Mouse (Mus musculus): ENCODE data around the gene C3ar1. TPM values are rescaled to one million over a fixed set of nuclear protein-coding genes. Genes with fewer than 3 reads are reported as not detected.

The C3ar1 gene
- total RNA-seq (2012; rRNA removed): 0.89 and 1.1 TPM in 2 replicates
- 1.4 and 1.6 TPM in 2 replicates for total RNA-seq (2014; rRNA removed)
- polyA plus RNA-seq (2012; ENCODE audit: insufficient read length, low read depth): 4.7 TPM in 2 replicates

- Histone ChIP-seq H3K27ac (ENCODE audit: insufficient read depth, low read depth) (no peak within 1 kb of the TSS), H3K4me2 (ENCODE audit: insufficient read depth, low read depth, poor library complexity, severe bottlenecking) (no peak within 1 kb of the TSS), H3K4me3 (replicated peaks in 1 of 3; ENCODE audit: low read depth in 2 of 3, low read length in 2 of 3, poor library complexity in 1 of 3) (peak within 1 kb of the TSS in 1 of 3 experiments; percentile 19), H3K79me2 (replicated peaks; ENCODE audit: control insufficient read depth, extremely low read depth, insufficient read depth, poor library complexity, severe bottlenecking) (no peaks in the 10 kb centered on the region), H3K4me1 (ENCODE audit: control insufficient read depth in 1 of 2, insufficient read depth in 2 of 2) (peaks cover 3 to 31% of the 10 kb centered on the region in 2 experiments; a peak in 3 of 4 replicates), H3K36me3 (replicated peaks in 1 of 2; ENCODE audit: control insufficient read depth in 1 of 2, insufficient read depth in 1 of 2, low read length in 1 of 2) (peaks cover 0 to 5% of the 10 kb centered on the region in 2 experiments), H3K27me3 (replicated peaks) (no peaks in the 10 kb centered on the region), H3K9ac (ENCODE audit: insufficient read depth, low read depth) (no peak within 1 kb of the TSS), H3K9me3 (replicated peaks; ENCODE audit: low read length) (peaks cover 6% of the 10 kb centered on the region)
- in situ Hi-C loops (cut with MboI; ENCODE audit: low pct_ligation_motif_present, low pct_unique_long_range_greater_than_20kb, low sequenced_read_pairs) (no loop called here), dilution Hi-C loops (cut with MboI; ENCODE audit: extremely low pct_ligation_motif_present, extremely low pct_unique_long_range_greater_than_20kb, low sequenced_read_pairs) (no loop called here)
- TF ChIP-seq MYC (IDR thresholded peaks at IDR 0.05; ENCODE audit: low read depth, low read length) (no peak), TBP (conservative IDR thresholded peaks at IDR 0.05; ENCODE audit: low read depth, low read length) (no peak), BHLHE40 (IDR thresholded peaks at IDR 0.05; ENCODE audit: low read depth, low read length) (no peak), IRF4 (IDR thresholded peaks at IDR 0.05; ENCODE audit: low read depth, low read length) (no peak), MAZ (IDR thresholded peaks at IDR 0.05; ENCODE audit: low read depth, low read length) (no peak), JUND (conservative IDR thresholded peaks at IDR 0.05; ENCODE audit: low read depth, low read length) (no peak), CHD1 (IDR thresholded peaks at IDR 0.05; ENCODE audit: low read depth, low read length) (no peak), ZC3H11A (IDR thresholded peaks at IDR 0.05; ENCODE audit: low read depth, low read length) (no peak), ZNF384 (IDR thresholded peaks at IDR 0.05; ENCODE audit: low read depth, low read length) (no peak), ETS1 (conservative IDR thresholded peaks at IDR 0.05; ENCODE audit: low read depth, low read length) (no peak; the same call in 1 of the 2 replicates), JUN (IDR thresholded peaks at IDR 0.05; ENCODE audit: insufficient read depth, low read depth, low read length) (no peak), KAT2A (IDR thresholded peaks at IDR 0.05; ENCODE audit: insufficient replicate concordance, low read length) (no peak)
- DNase-seq (ENCODE audit: extremely low read depth): peak; percentile 33
Measured at GRCm38 (mm10) chr6:122855955-122856354, at the start of gene C3ar1. Gene C3ar1, minus strand, starts transcription at chr6:122856161.

DNA sequence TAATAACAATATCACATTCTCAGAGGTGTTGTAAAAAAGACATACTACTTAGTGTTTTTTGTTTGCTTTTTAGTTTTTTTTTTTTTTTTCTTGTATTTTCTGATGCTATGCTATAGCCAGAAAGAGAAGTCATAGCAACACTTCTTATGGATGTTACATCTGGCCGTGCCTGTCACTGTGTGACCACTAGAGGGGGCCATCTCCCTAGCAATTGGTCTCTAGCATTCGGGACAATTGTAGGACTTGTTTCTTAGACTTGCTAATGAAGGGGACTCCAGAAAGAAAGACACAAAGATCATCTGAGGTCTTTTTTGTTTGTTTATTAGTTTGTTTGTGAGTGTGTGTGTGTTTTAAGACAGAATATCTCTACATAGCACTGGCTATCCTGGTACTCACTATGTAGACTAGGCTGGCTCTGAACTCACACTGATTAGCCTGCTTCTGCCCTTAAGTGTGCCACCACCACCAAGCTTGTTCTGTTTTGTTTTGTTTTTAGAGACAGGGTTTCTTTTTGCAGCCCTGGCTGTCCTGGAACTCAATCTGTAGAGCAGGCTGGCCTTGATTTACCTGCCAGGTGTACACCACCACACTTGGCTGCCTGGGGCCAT is 36.6 kb upstream of the C3ar1 start:
- peak; percentile 57 for TF ChIP-seq ZC3H11A (IDR thresholded peaks at IDR 0.05; ENCODE audit: low read depth, low read length)
- TF ChIP-seq SMC3 (IDR thresholded peaks at IDR 0.05; ENCODE audit: low read depth, low read length): peak; percentile 93
- TF ChIP-seq ETS1 (conservative IDR thresholded peaks at IDR 0.05; ENCODE audit: low read depth, low read length): no peak
- no peak for TF ChIP-seq USF2 (conservative IDR thresholded peaks at IDR 0.05; ENCODE audit: low read depth, low read length)
- TF ChIP-seq CTCF (conservative IDR thresholded peaks at IDR 0.05 in 1 of 2, IDR thresholded peaks at IDR 0.05 in 1 of 2; ENCODE audit: low read depth in 2 of 2, low read length in 2 of 2): peak; percentile 89 to 95
- no peak for TF ChIP-seq EP300 (IDR thresholded peaks at IDR 0.05; ENCODE audit: low read length)
- peak; percentile 100 for TF ChIP-seq RAD21 (IDR thresholded peaks at IDR 0.05; ENCODE audit: low read depth, low read length)
- no peak for TF ChIP-seq RCOR1 (conservative IDR thresholded peaks at IDR 0.05; ENCODE audit: low read depth, low read length)
- no peak for TF ChIP-seq GABPA (IDR thresholded peaks at IDR 0.05; ENCODE audit: insufficient replicate concordance, low read depth, low read length)
- peak; percentile 40; the same call in 1 of the 2 replicates for TF ChIP-seq NELFE (IDR thresholded peaks at IDR 0.05; ENCODE audit: low read depth, low read length)
- TF ChIP-seq SIN3A (IDR thresholded peaks at IDR 0.05; ENCODE audit: low read length): peak; percentile 44; the same call in 1 of the 2 replicates
- dilution Hi-C loops (cut with MboI; ENCODE audit: extremely low pct_ligation_motif_present, extremely low pct_unique_long_range_greater_than_20kb, low sequenced_read_pairs) (no loop called here), in situ Hi-C loops (cut with MboI; ENCODE audit: low pct_ligation_motif_present, low pct_unique_long_range_greater_than_20kb, low sequenced_read_pairs) (loop anchor here (10.0 kb wide), 3 partner anchors 112 to 362 kb away; no protein-coding TSS in a partner anchor)
- Histone ChIP-seq H3K79me2 (replicated peaks; ENCODE audit: control insufficient read depth, extremely low read depth, insufficient read depth, poor library complexity, severe bottlenecking) (no peaks in the 10 kb centered on the region), H3K4me3 (replicated peaks in 1 of 3; ENCODE audit: low read depth in 2 of 3, low read length in 2 of 3, poor library complexity in 1 of 3) (no peak overlapping the region), H3K36me3 (replicated peaks in 1 of 2; ENCODE audit: control insufficient read depth in 1 of 2, insufficient read depth in 1 of 2, low read length in 1 of 2) (peaks cover 46 to 74% of the 10 kb centered on the region in 2 experiments), H3K4me2 (ENCODE audit: insufficient read depth, low read depth, poor library complexity, severe bottlenecking) (no peak overlapping the region), H3K9ac (ENCODE audit: insufficient read depth, low read depth) (no peak overlapping the region), H3K27ac (ENCODE audit: insufficient read depth, low read depth) (no peak overlapping the region), H3K4me1 (ENCODE audit: control insufficient read depth in 1 of 2, insufficient read depth in 2 of 2) (no peaks in the 10 kb centered on the region), H3K9me3 (replicated peaks; ENCODE audit: low read length) (peaks cover 7% of the 10 kb centered on the region), H3K27me3 (replicated peaks) (no peaks in the 10 kb centered on the region)
- peak; percentile 80 for DNase-seq (ENCODE audit: extremely low read depth)

Measured in CH12.LX (cell line).